Mouse (Mus musculus) embryonic fibroblast, embryonic 13.5 days (primary cell): ENCODE results near the gene Nenf. TPM values are rescaled to one million over a fixed set of nuclear protein-coding genes. Genes with fewer than 3 reads are reported as not detected.
A peak's percentile ranks its signal among the peaks of the same experiment; 100 is the strongest.

Experiments used
- H3K27ac ChIP-seq: 2 replicates; pipeline ENCODE4 v1.5.1; 2012; ENCODE audit warnings: low read length, control low read depth, inconsistent platforms; ENCODE audit not compliant: insufficient read depth
- H3K4me1 ChIP-seq: 2 replicates; pipeline ENCODE4 v1.6.1; 2011; ENCODE audit warnings: low read length; ENCODE audit not compliant: control insufficient read depth, insufficient read depth
- H3K4me3 ChIP-seq: 2 replicates; pipeline ENCODE4 v1.5.1; 2011; ENCODE audit warnings: mild to moderate bottlenecking, control low read depth, low read length; ENCODE audit not compliant: insufficient read depth
- CTCF ChIP-seq: IDR thresholded peaks from 2 replicates; pipeline ENCODE4 v1.5.1; 2011; ENCODE audit warnings: mild to moderate bottlenecking, control low read depth, low read length, moderate library complexity, borderline replicate concordance; ENCODE audit not compliant: insufficient read depth
- POLR2A ChIP-seq: IDR thresholded peaks from 2 replicates; pipeline ENCODE4 v1.6.1; 2011; ENCODE audit warnings: low read depth, mild to moderate bottlenecking, control low read depth, low read length, moderate library complexity
- polyA plus RNA-seq: library from polyadenylated mRNA; stranded (reverse); fragments of >200 nt; gene quantifications from 2 replicates; pipeline ENCODE4 v1.2.4, GENCODE M21; 2011; ENCODE audit warnings: low read depth; ENCODE audit not compliant: missing spikeins, insufficient read length

The Nenf gene
- polyA plus RNA-seq, 1 experiment: 67.2 TPM

GRCm38 (mm10) chr1:191292348-191292747 lies 25.6 kb downstream of the Nenf start:
- no peak for TF ChIP-seq POLR2A
- no peak for TF ChIP-seq CTCF
- H3K27ac ChIP-seq: no peak overlapping the region
- no peaks in the 10 kb centered on the region; the same call in 1 of the 2 replicates for H3K4me1 ChIP-seq
- H3K4me3 ChIP-seq: no peak overlapping the region

DNA sequence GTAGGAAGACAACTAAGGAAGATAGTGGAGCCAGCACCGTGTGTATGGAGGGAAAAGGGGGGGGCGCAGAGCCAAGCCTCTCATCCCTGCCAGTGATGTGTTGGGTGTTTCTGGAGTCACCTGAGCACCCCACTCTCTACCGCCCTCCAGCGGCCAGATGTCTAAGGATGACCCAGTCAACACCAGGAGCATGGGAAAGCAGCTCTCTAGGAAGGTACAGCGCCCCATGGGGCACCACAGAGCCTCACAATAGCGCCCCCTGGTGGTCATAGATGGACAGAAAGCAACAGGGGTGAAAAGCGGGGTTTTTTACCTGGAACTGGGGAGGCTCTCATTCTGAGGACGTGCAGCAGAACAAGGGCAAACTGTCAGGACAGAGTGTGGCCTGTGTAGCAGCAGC lies 29.2 kb downstream of the Nenf start:
- Histone ChIP-seq H3K27ac (no peak overlapping the region), H3K4me3 (no peak overlapping the region), H3K4me1 (no peaks in the 10 kb centered on the region)
- TF ChIP-seq POLR2A (no peak), CTCF (peak; percentile 31; the same call in 1 of the 2 replicates)

DNA sequence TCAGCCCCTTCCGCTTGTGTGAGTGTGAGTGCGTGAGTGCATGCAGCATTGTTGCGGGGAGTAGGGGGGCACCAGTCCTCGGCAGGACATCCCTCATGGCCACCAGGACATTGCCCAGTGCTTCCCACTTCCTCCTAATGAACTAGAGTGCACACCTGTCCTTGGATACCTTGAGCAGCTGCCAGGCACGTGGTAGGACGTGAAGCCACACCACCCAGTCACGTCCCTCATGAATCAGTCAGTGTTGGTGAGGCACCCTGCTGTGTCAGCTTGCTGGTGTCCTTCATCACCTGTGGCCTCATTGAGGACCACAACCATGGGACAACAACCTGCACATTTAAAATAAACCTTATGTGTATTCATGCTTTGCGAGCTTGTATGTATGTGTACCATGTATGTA lies 33.5 kb downstream of the Nenf start:
- no peak overlapping the region for H3K4me3 ChIP-seq
- H3K27ac ChIP-seq: no peak overlapping the region
- H3K4me1 ChIP-seq: no peaks in the 10 kb centered on the region
- no peak for TF ChIP-seq CTCF

- Histone ChIP-seq H3K27ac (no peak overlapping the region), H3K4me1 (no peaks in the 10 kb centered on the region), H3K4me3 (no peak overlapping the region)
- TF ChIP-seq CTCF (no peak), POLR2A (no peak)
Measured at GRCm38 (mm10) chr1:191283110-191284040, 34.6 kb downstream of the Nenf start.

DNA sequence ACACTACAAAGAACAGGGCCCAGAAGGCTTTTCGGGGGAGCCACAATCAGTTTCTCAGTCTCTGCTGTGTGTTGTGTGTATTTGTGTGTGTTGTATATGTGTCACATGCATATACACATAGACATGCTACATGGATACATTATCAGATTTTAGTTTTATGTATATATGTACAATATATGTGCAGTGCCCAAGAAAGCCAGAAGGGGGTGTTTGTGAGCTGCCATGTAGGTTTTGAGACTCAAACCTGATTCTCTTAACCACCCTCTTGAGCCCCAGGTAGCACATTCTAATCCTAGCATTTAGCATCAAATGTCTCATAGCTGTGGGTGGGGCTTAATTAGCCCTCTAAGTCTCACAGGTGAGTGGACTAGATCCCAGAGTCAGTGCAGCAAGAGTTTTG lies 35.7 kb downstream of the Nenf start:
- no peak for TF ChIP-seq POLR2A
- no peak for TF ChIP-seq CTCF
- no peak overlapping the region for H3K27ac ChIP-seq
- no peak overlapping the region for H3K4me3 ChIP-seq
- peaks cover 3% of the 10 kb centered on the region for H3K4me1 ChIP-seq

GRCm38 (mm10) chr1:191281171-191281570 lies 36.8 kb downstream of the Nenf start:
- Histone ChIP-seq H3K4me1 (peaks cover 3% of the 10 kb centered on the region), H3K27ac (no peak overlapping the region), H3K4me3 (no peak overlapping the region)
- TF ChIP-seq CTCF (no peak), POLR2A (no peak)

DNA sequence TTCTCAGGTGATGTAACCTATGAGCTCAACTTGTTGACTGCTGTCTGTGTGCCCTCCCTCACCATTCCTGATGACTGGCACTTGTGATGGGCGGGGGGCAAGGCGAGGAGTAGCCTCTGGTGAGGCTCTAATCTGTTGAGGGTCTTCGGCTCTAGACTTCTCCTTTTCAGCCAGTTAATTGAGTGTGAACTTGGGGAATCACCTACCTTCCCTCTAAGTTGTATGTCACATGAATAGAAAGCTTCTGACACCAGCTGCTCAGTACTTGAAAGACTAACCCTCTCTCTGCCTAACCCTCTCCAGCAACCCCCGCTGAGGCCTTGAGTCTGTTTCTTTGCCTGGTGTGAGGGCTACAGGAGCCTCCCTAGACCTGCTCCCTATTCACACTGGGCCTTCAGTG lies 39.7 kb downstream of the Nenf start:
- H3K27ac ChIP-seq: no peak overlapping the region
- no peak overlapping the region for H3K4me3 ChIP-seq
- peaks cover 3% of the 10 kb centered on the region for H3K4me1 ChIP-seq
- TF ChIP-seq CTCF (no peak), POLR2A (no peak)

DNA sequence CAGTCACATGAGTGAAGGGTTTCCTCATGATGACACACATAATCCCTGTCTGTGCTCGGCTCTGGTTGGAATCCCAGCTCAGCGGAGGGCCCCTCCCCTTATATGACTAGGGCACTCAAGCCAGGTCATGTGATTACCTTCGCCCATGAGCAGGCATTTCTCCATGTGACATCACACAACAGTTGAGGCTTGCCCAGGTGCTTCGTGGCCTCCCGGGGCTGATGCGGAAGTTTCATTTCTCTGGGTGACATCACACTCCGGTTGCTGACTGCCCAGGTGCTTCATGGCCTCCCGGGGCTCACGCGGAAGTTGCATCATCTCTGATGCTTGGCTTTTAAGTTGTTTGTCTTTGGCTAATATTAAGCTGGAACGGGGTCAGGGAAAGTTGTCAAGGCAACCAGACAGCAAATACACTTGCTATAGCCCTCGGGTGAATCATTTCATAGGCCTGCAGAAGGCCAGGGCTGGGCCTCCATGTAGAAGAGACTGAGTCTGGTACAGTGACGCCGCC lies 40.4 kb downstream of the Nenf start:
- TF ChIP-seq POLR2A: no peak
- TF ChIP-seq CTCF: no peak
- no peak overlapping the region for H3K27ac ChIP-seq
- H3K4me3 ChIP-seq: no peak overlapping the region
- peaks cover 3% of the 10 kb centered on the region for H3K4me1 ChIP-seq

- Histone ChIP-seq H3K4me3 (no peak overlapping the region), H3K27ac (no peak overlapping the region), H3K4me1 (peaks cover 3% of the 10 kb centered on the region)
- TF ChIP-seq CTCF (no peak), POLR2A (no peak)
Measured at GRCm38 (mm10) chr1:191276181-191276580, 41.8 kb downstream of the Nenf start.

DNA sequence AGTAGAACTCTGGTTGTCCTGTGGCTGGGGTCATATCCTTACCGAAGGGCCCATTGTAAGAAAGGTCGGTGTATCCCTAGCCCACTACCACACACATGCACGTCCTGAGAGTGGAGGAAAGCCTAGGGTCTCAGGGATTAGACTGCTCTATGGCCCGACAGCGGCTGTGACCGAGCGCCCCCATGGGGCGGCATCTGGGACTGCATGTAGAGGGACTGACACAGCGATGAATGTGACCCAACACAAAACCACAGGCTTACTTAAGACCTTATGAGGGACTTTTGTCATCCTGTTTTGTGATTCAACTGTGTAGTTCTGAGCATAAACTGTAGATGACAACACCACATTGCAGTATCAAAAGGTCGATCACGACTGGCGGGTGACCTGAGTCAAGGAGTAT lies 42.5 kb downstream of the Nenf start:
- H3K27ac ChIP-seq: no peak overlapping the region
- peaks cover 3% of the 10 kb centered on the region for H3K4me1 ChIP-seq
- peak; percentile 53; the same call in 1 of the 2 replicates for TF ChIP-seq CTCF
- no peak for TF ChIP-seq POLR2A
- no peak overlapping the region for H3K4me3 ChIP-seq

- no peak overlapping the region for H3K4me3 ChIP-seq
- H3K4me1 ChIP-seq: peaks cover 17% of the 10 kb centered on the region
- no peak for TF ChIP-seq CTCF
- TF ChIP-seq POLR2A: no peak
- no peak overlapping the region for H3K27ac ChIP-seq
Measured at GRCm38 (mm10) chr1:191272660-191273059, 45.3 kb downstream of the Nenf start.
